Mouse (Mus musculus) embryo, embryonic 10.5 days (tissue): ENCODE results near the gene Odf4.

ENCODE experiments used
- DNase-seq: peaks from one replicate; pipeline ENCODE4 v3.0.0-alpha.2; 2015; ENCODE audit warnings: low spot score

Gene Odf4

DNA sequence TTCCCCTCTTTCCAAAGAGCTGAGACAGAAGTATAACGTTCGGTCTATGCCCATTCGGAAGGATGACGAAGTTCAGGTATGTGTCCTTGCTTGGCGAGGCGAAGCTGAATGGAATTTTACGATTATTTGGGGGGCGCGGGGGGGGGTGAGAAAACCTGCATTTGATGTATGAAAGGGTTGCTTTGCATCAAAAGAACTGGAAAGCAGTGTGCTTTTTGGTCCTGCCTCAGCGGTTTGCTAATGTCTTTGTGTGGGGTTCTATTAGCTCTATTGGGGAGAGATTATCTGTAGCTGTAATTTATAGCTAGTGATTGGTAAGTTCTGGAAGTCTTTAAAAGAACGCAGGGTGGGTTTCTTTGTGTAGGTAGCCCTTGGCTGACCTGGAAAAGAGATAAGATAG is 24.5 kb downstream of the Odf4 start:
- DNase-seq = no peak

DNA sequence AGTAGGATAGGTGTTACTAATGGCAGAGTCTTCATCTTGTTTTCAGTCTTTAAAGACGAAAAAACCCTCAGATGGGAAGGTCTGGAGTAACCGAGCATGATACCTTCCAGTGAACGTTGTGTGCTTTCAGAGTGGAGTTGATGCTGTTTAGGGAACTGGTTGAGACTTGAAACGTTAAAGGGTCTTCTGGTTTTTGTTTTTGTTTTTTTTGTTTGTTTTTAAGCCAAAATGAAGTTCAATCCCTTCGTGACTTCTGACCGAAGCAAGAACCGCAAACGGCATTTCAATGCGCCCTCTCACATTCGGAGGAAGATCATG is 24.9 kb downstream of the Odf4 start:
- peak; percentile 19 for DNase-seq

DNA sequence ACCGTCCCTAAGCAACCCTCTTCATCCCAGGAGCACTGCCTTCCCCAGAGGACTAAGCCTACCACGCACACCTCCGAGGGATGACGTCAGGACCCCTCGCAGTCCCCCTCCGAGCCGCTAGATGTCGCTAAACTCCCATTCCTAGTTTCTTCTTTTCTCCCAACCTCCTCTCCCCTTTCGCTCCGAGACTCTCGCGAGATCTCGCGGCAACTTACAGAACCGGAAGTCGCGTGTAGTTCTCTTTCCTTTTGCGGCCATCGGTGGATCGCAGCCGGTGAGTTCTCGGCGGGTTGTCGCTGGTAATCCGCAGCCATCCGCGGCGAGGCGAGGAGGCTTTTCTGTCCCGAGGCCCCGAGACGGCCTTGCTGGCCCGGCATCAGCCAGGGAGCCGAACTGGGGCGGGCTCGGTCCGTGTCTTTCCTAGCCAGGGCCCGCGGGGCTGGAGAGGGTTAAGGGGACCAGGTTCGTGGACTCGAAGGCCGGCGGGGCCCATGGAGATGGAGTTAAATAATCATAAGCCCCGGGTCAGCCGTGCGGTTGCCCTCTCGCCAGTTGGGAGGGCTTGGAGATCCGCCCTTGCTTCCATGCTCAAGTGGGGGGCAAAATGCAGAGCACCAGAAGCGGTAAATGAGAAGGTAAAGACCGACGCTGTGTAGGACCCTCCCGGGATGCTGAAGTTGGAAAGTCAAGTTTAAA is 25.4 kb downstream of the Odf4 start, which contains the start of gene Rpl26:
TSS of gene Rpl26 (plus strand) at position 233 of the 696 bp plus-strand sequence.
- peak; percentile 99 for DNase-seq

DNA sequence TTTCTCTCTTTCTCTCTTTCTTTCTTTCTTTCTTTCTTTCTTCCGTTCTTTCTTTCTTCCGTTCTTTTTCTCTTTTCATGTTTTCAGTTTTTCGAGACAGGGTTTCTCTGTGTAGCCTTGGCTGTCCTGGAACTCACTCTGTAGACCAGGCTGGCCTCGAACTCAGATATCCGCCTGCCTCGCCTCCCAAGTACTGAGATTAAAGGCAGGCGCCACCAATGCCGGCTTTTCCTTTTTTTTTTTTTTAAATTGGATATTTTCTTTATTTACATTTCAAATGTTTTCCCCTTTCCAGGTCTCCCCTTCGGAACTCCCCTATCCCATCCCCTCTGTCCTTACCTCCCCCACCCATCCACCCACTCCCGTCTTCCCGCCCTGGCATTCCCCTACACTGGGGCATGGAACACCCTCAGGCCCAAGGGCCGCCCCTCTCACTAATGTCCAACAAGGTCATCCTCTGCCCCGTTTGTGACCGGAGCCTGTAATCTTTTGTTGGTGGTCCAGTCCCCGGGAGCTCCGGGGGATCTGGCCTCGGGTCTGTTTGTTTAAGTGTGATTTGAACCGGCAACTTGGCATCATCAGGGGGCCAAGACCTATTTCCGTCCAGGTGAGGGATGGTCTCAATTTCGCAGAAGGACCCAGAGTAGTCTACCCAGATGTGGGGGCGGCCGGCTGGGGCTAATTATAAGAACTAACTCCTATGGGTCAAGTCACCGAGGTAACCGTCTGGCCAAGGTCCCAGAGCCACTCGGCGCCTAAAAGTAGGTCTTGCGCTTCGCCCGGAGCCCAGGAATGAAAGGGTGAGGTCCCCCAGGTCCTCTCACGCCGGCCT is 26.1 kb downstream of the Odf4 start:
- no peak for DNase-seq

DNA sequence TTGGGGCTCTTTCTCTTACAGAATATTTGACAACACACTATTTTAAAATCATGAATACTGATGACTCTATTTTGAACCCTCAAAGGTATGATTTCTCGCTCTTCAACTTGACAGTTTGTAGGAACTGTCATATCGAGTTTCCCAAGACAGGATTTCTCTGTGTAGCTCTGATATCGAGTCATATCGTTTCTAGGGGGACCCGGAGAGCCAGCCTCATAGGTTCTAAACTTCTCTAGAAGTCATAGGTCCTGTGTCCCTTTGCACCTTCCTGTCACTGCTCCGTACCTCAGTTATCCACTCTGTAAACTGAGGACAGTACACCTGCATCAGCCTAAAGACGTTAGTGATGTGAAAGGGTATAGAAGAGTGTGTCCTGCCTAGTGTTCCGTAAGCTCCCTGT is 27.1 kb downstream of the Odf4 start:
- no peak for DNase-seq

DNA sequence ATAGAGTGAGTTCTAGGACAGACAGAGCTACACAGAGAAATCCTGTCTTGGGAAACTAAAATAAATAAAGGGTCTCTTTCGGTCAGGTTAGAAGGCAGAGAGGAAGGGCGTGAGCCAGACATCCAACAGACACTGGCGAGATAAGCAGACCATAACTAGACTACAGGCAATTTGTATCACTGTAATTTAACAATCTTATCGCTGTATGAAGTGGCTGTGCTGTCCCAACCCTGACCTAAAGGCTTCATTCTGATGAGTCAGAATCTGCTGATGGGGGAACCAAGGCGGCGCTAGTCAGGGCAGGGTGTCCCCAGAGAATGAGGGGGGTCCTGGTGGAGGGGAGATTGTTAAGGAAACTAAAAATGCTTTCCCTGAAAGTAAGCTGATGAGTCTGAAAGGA is 28.1 kb downstream of the Odf4 start:
- no peak for DNase-seq

DNA sequence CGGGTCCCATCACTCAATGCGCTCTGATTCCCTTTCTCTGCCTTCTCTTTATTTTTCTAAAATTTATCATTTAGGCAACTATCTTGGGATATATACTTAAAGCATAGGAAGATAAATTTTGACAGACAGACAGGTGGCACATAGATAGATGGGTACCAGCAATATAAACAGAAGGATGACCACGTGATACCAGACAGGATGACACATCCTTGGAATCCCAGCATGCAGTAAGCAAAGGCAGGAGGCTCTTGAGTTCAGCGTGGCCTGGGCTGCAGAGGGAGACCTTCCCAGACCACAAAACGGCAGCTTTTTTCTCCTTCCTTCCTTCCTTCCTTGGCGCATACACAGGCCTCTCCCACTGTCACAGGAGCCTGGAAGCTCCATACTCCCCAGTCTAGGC is 29.0 kb downstream of the Odf4 start:
- no peak for DNase-seq

DNA sequence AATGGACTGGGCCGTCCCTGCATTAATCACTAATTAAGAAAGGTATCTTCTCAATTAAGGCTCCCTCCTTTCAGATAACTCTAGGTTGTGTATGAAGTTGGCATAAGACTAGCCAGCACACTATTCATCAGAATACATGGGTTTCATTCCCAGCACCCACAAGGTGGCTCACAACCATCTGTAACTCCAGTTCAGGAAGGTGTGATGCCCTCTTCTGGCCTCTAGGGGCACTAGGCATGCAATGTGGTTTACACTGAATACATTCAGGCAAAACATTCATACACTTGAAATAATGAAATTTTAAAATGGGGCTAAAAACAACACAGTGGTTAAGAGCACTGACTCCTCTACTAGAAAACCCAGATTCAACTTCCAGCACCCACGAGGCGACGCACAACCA is 29.8 kb downstream of the Odf4 start:
- DNase-seq = peak; percentile 67

DNA sequence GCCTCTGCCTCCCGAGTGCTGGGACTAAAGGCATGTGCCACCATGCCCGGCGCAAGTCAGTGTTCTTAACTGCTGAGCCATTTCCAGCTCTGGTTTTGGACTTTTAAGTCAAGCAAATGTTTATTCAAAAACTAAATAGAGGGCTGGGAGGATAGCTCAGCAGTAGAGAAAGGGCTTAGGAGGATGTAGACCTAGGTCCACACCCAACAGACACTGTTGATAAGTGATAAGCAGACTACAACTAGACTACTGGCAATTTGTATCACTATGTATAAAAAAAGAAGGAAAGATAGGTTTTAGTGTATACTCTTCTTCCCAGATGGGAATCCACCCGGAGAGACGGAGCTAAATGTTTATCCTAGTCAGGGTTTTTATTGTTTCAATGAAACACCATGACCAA is 30.6 kb downstream of the Odf4 start:
- no peak for DNase-seq

DNA sequence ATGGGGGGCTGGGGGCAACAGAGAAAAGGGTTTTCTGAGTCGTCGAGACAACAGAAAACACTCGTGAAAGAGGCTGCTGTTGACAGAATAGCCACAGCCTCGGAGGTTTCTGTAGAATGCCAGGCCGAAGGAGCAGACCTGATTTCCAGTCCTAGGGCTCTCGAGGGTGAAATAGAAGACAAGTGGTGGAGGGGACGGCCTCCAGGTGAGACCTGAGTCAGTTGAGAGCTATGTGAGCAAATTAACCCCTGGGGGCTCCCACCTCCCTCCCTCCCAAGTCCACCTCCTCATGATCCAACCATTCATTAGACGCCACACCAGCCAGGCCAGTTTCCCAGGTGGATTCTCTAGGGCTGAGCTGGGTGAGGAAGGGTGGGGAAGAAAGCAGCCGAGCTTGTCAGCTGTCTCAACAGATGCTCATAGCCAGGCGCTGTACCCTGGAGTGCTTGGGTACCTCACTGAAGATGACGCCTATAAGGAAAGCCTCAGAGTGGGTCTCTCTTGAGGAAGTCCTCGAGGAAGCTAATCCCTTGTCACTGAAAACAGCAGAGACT is 32.9 kb downstream of the Odf4 start:
- DNase-seq = no peak

DNA sequence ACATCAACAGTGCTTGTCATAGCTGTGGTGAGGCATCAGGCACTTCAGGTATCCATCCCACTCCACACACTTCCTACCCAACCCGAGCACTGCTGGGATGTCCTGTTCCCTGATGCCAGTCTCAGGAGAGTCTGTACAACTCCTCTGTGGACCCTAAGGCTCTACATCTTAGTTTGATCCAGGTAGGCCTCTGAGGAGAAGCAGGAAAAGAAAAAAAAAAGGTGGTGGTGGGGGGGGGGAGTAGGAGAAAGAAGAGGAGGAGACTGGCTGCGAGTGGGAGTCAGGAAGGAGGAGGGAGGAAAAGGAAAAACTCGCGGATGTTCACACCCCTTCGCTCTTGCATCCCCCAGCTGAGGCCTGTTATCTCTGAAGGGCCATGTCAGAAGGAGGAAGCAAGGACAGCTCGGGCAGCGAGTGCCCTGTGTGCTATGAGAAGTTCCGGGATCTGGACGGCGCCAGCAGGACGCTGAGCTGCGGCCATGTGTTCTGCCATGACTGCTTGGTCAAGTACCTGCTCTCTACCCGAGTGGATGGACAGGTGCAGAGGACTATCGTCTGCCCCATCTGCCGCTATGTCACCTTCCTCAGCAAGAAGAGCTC is 34.5 kb downstream of the Odf4 start:
- DNase-seq = no peak

DNA sequence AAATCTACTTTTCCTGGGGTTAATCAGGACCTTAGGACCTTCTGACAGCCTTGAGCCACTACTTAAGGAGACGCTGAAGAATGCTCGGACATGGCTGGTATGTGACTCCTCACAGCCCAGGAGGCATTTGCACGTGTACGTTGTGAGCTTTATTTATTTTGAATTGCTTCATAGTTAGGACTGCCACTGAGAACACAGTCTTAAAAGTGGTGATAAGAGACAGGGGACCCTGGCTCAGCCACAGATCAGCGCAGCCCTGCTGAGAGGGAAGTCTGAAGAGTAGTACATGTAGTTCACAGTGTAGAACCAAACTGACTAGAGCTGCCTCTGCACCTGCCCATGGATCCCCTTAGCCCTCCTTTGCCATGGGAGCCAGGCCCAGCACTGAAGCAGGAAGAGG is 35.1 kb downstream of the Odf4 start:
- no peak for DNase-seq

DNA sequence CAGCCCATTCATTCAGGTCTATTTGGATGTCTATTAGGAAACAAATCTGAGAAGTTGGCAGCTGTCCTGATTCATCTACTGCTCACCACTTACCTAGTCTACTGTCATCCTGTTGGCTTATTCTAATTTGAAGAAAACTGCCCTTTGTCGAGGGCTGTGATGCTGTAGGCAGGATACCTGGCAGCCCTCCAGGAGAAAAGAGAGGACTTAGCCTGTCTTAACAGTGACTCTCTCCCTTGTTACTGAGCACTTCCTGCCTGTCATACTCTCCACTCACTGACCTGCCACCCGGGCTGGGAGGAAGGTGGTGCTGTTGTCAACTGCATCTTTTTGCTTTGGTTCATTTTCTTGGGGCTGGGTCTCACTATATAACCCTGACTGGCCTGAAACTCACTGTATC is 36.3 kb downstream of the Odf4 start:
- no peak for DNase-seq

DNA sequence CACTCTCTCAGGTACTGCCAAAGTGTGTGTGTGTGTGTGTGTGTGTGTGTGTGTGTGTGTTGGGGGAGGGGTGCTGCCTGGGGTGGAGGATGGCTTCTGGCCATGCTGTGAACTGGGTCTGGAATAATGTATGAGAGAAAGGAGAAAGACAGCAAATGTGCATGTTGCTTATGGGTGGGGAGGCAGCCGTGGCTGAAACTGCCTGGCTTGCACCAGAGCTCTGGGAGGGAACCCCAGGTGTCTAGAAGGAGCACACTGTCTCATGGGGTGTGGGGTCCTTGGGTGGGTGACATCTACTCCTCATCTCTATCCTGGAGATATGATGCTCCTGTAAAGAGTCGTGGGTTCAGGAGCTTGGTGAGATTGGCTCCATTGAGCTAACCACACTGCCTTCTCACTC is 38.2 kb downstream of the Odf4 start:
- no peak for DNase-seq

DNA sequence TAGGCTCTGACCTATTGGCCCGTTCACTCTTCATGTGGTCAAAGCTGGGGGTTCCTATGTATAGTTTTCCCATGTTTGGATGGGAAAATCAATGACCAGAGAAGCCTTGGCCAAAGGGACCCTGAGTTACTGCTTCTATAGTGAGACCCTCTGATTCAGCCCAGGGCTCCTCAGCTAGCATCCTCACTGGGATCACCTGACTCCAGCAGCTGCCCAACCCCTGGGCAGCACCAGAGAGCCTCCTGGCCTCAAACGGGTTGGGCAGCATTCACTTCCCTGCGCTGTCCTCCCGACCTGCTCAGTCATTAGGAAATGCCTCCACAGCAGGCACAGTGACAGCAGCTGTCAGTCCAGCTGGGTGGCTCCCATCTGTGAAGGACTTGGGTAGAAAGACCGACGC is 38.6 kb downstream of the Odf4 start, which contains the start of gene Rnf222:
TSS of gene Rnf222 (plus strand) at position 301 of the 400 bp plus-strand sequence.
- DNase-seq = no peak

DNA sequence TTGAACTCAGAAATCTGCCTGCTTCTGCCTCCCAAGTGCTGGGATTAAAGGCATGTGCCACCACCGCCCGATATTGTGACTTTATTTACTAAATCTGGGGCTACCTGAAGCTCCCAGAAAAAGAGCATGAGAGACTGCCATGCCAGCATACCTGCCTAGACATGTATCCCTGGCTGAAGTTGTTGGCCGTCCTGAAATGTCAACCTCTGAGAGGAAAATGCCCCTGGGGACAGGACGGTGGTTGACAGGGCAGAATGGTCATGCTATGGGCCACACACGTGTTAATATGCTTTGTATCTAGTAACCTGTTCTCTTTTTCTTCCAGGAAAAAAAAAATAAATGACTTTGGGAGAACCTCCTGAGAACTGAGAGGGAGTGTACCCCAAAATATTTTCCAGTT is 40.8 kb downstream of the Odf4 start:
- DNase-seq = no peak

DNA sequence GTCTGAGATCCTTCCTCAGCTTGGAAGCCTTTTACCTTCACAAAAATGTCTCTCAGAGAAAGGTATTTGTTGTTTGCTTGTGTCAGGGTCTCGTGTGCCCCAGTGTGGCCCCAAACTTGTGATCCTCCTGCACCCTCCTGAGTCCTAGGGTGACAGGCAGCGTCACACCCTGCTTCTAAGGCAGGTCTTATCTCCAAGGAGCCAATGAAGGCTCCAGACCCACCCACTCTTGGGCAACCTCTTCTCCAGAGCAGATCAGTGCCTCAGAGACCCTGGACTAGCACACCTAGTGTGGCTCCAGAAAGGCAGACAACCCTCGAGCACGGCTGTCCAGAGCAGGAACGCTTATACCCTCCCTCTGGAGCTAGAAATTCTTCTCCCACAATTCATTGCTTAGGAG is 42.5 kb downstream of the Odf4 start:
- no peak for DNase-seq

DNA sequence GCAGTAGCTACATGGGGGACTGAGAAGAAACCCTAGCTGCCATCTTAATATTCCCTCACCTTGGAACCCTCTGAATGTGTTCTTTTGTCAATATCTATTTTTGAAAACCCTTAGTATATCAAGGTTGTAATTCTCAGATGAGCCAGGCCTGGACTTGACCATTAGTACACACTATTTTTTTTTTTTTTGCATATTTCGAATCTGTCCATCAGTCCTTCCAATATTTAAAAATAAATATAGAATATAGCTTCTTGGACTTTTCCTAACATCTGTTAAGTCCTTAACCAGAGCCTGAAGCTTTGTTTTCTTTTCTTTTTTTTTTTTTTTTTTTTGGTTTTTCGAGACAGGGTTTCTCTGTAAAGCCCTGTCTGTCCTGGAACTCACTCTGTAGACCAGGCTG is 43.0 kb downstream of the Odf4 start:
- no peak for DNase-seq

DNA sequence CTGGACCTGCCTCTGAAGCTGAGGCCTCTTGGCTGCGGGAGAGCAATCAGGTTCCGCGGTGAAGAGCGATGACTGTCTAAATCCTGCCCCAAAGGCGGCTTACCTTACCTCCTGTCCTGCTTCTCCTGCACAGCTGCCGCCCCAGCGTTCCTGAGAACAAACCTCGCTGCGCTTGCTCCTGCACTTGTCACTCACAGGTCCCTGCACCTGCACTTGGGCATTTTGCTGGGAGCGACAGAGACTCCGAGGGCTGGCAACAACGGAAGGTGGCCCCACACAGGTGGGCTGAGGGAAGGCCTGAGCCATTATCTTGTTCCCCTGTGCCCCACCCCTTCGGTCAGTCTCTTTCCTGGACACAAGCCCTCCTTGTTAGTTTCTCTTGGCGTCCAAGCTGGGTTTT is 44.8 kb downstream of the Odf4 start:
- no peak for DNase-seq

DNA sequence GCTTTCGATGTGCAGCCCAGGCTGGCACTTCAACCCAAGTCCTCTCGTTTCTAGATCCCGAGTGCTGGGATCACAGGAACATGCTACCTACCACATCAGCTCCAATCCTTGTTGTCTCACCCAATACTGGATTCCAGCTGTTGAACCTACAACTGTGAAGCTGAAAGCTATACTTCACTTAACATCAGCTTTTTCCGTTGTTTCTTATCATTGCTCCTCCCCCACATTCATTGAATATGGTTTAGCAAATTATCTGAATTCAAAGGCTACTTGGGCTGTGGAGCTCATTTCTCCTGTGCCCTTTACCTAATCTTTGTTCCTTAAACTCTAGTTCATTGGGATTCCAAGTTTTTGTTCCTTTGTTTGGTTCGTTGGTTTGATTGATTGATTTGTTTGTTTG is 48.1 kb downstream of the Odf4 start:
- DNase-seq = no peak

DNA sequence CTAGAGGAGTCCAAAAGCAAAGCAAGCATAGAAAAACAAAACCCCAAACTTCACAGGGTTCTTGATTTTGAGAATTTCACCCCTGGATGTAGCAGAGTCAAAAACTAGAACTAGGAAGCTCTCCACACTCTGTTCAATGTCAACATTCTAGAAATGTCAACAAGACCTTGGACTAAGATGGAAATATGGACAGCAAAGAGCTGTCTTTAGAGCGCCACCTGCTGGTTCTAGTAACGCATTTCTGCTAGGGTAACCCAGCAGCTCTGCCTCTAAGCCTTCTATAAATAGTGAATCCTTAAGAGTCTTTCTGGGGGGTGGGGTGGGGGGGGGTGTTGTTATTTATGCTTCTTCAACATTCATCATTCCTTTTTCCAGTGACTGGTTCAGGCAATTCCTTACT is 52.0 kb downstream of the Odf4 start:
- peak; percentile 89 for DNase-seq
